22 mouse cellular contexts compared by ENCODE assay signal in genomic region chr9:69685630-69686029, GRCm38 (mm10).
"Had no signal": no experiment of that assay in that cellular context is flagged by ENCODE, and none has a peak within 500 bp of the region (broad histone marks: within the 10 kb centered on the region; RNA-seq: fewer than 3 reads in every experiment).

No protein-coding gene starts in this region.

- H3K9me3 ChIP-seq: limb, embryonic 12.5 days; limb, embryonic 15.5 days; megakaryocyte, embryonic 14.5 days; midbrain, embryonic 15.5 days; neural tube, embryonic 13.5 days; stomach, embryonic 15.5 days had no signal

- H3K27ac ChIP-seq: limb, embryonic 12.5 days; limb, embryonic 15.5 days; liver, embryonic 14.5 days; midbrain, embryonic 15.5 days; neural tube, embryonic 13.5 days; stomach, embryonic 15.5 days had no signal

- H3K4me3 ChIP-seq: limb, embryonic 12.5 days; limb, embryonic 15.5 days; megakaryocyte, embryonic 14.5 days; midbrain, embryonic 15.5 days; neural tube, embryonic 13.5 days; stomach, embryonic 15.5 days had no signal

- H3K27me3 ChIP-seq: limb, embryonic 15.5 days; stomach, embryonic 15.5 days had no signal

- H3K36me3 ChIP-seq: limb, embryonic 12.5 days; limb, embryonic 15.5 days; midbrain, embryonic 15.5 days; neural tube, embryonic 13.5 days; stomach, embryonic 15.5 days had no signal

- DNase-seq: kidney, adult 18-20 months; kidney, adult 9 months; kidney, postnatal 14 days; kidney, postnatal 4 days; left cerebral cortex, postnatal 4 days; liver, postnatal 0 days; lung, postnatal 36 days; retina, postnatal 1 day; right cerebral cortex, postnatal 25 days; spleen, adult 18-20 months; thymus, postnatal 25 days had no signal

- H3K4me2 ChIP-seq: limb, embryonic 12.5 days; limb, embryonic 15.5 days; liver, embryonic 11.5 days; midbrain, embryonic 11.5 days; midbrain, embryonic 15.5 days; neural tube, embryonic 13.5 days; stomach, embryonic 15.5 days had no signal

- H3K4me1 ChIP-seq: stomach, embryonic 15.5 days had no signal

- ATAC-seq: intestine, embryonic 16.5 days; liver, postnatal 0 days; lung, postnatal 0 days; midbrain, embryonic 15.5 days had no signal

- H3K9ac ChIP-seq: limb, embryonic 12.5 days; limb, embryonic 15.5 days; liver, embryonic 14.5 days; liver, postnatal 0 days; midbrain, embryonic 15.5 days; neural tube, embryonic 13.5 days; stomach, embryonic 15.5 days had no signal
